Mouse (Mus musculus) cerebellum, adult 11-12 months (tissue): ENCODE measurements around the gene Trappc1.

Source experiments
- DNase-seq: peaks from one replicate; pipeline ENCODE4 v3.0.0; 2022

Gene Trappc1

GRCm38 (mm10) chr11:69331929-69332405 lies 8.2 kb downstream of the Trappc1 start:
- peak; percentile 80 for DNase-seq

- no peak for DNase-seq
Measured at GRCm38 (mm10) chr11:69332713-69333253, 9.0 kb downstream of the Trappc1 start.

- DNase-seq: no peak
Measured at GRCm38 (mm10) chr11:69333922-69334321, 10.1 kb downstream of the Trappc1 start.

- DNase-seq: no peak
Measured at GRCm38 (mm10) chr11:69334796-69335195, 11.0 kb downstream of the Trappc1 start.

GRCm38 (mm10) chr11:69340161-69341131 lies 16.7 kb downstream of the Trappc1 start, which contains the start of gene Rnf227:
TSS of gene Rnf227 (plus strand) at chr11:69340461.
- DNase-seq: peak; percentile 77

- DNase-seq: no peak
Measured at GRCm38 (mm10) chr11:69346441-69346840, 22.7 kb downstream of the Trappc1 start.

GRCm38 (mm10) chr11:69356544-69356943 lies 32.8 kb downstream of the Trappc1 start:
- DNase-seq: no peak

GRCm38 (mm10) chr11:69357690-69358089 lies 33.9 kb downstream of the Trappc1 start:
- DNase-seq: no peak

- DNase-seq: no peak
Measured at GRCm38 (mm10) chr11:69362021-69362420, 38.2 kb downstream of the Trappc1 start.

GRCm38 (mm10) chr11:69362479-69362878 lies 38.7 kb downstream of the Trappc1 start:
- DNase-seq: no peak

- no peak for DNase-seq
Measured at GRCm38 (mm10) chr11:69364376-69364775, 40.6 kb downstream of the Trappc1 start.

- peak; percentile 93 for DNase-seq
Measured at GRCm38 (mm10) chr11:69364910-69365309, 41.1 kb downstream of the Trappc1 start.

- no peak for DNase-seq
Measured at GRCm38 (mm10) chr11:69365722-69366121, 41.9 kb downstream of the Trappc1 start.

GRCm38 (mm10) chr11:69366157-69366854 lies 42.5 kb downstream of the Trappc1 start:
- DNase-seq: peak; percentile 85

GRCm38 (mm10) chr11:69366855-69367615 lies 43.3 kb downstream of the Trappc1 start:
- no peak for DNase-seq

- DNase-seq: peak; percentile 75
Measured at GRCm38 (mm10) chr11:69367616-69368355, 44.0 kb downstream of the Trappc1 start.

GRCm38 (mm10) chr11:69368356-69369214 lies 44.8 kb downstream of the Trappc1 start:
- DNase-seq: peak; percentile 44

GRCm38 (mm10) chr11:69369215-69369989 lies 45.6 kb downstream of the Trappc1 start, which contains the start of gene Chd3:
TSS of gene Chd3 (minus strand) at chr11:69369406.
- DNase-seq: no peak

GRCm38 (mm10) chr11:69369990-69370816 lies 46.4 kb downstream of the Trappc1 start:
- no peak for DNase-seq
